Mouse (Mus musculus): ENCODE data around the gene Nfib.

- TF ChIP-seq POLR2A (IDR thresholded peaks at IDR 0.05; ENCODE audit: extremely low read depth, insufficient read depth, low read length) (no peak), CTCF (IDR thresholded peaks at IDR 0.05; ENCODE audit: low read depth, low read length) (no peak)
Observed at GRCm38 (mm10) chr4:82371471-82371870, 334.1 kb downstream of the Nfib start.

Data from liver, adult 2 months (tissue).